In the genomic region with DNA sequence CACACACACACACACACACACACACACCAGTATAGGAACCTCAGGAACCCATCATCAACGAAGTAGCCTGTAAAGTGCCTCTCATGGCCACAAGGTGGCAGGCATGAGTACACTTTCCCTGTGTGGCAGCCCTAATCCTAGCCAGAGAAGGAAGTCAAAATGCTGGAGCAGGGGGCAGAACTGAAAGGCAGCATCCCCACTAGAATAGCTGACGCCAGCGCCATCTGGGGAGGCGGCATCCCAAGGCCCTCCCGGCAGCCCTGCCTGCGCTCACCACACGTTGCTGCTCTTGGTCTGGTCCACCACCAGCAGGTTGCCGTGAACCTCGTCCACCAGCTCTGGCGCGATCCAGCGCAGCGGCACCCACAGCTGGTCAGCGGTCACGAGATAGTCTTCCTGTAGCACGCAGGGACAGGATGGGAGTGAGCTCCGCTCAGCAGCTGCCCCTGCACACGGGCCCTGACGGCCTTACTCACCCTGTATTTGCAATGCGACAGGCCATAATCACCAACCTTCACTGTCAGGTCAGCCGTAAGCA, we compare ENCODE assay signal across 8 mouse cellular contexts. TPM values are rescaled to one million over a fixed set of nuclear protein-coding genes. Genes with fewer than 3 reads are reported as not detected.
DNase-seq lines count a peak whose midpoint lies in the region; ATAC-seq lines count a peak whose summit lies in the region.

No protein-coding gene starts in this region.

- peak overlapping the region; percentile 67; the same call in 1 of the 2 replicates for H3K9ac ChIP-seq in hindbrain, embryonic 13.5 days

- H3K4me2 ChIP-seq in hindbrain, embryonic 13.5 days, result peak overlapping the region; percentile 51

- peaks cover 70% of the 10 kb centered on the region for H3K36me3 ChIP-seq in hindbrain, embryonic 13.5 days

- no peaks in the 10 kb centered on the region for H3K9me3 ChIP-seq in hindbrain, embryonic 13.5 days

- peak overlapping the region; percentile 19; the same call in 1 of the 2 replicates for H3K4me3 ChIP-seq in hindbrain, embryonic 13.5 days

- H3K27ac ChIP-seq in hindbrain, embryonic 13.5 days, result peak overlapping the region; percentile 67

- peaks cover 34% of the 10 kb centered on the region for H3K27me3 ChIP-seq in hindbrain, embryonic 13.5 days

- H3K4me1 ChIP-seq in hindbrain, embryonic 13.5 days (replicated peaks), result peaks cover 31% of the 10 kb centered on the region

- WGBS in hindbrain, embryonic 13.5 days, result 14% methylated on average over 21 of the region's 21 CpGs

- peak; percentile 54 for DNase-seq in T-cell, adult 2 months (ENCODE audit: low spot score)
- DNase-seq in cerebellum, adult 9-11 months, result peak; percentile 89
- peak; percentile 71 to 82 for DNase-seq in frontal cortex, postnatal 10 days (ENCODE audit: low spot score in 2 of 2)
- DNase-seq in layer of hippocampus, postnatal 25 days (ENCODE audit: extremely low spot score in 1 of 2, low spot score in 1 of 2), result peak; percentile 67 to 89
- peak; percentile 84 for DNase-seq in lung, postnatal 14 days
- peak; percentile 88 for DNase-seq in retina, postnatal 7 days (ENCODE audit: low read depth, low spot score)
- DNase-seq in urinary bladder, postnatal 36 days (ENCODE audit: low spot score in 2 of 2), result peak; percentile 68 to 77

- peak; percentile 49 for ATAC-seq in hindbrain, embryonic 13.5 days (ENCODE audit: low FRiP score)

RNA-seq across cellular contexts. Expression of a gene that starts 33.7 kb away (rescaled TPM):
- polyA plus RNA-seq in hindbrain, embryonic 13.5 days (2015; fragmentation: Nextera tagmentation; extraction: Ambion mirVana), result 24.1 and 24.3 TPM in 2 replicates
- total RNA-seq in layer of hippocampus, postnatal 25 days (2021), result 100 to 1,000 TPM; 221 to 225 TPM

Comparison
In these comparisons a context has a peak if more than half of its experiments do, and no peak if none do; other contexts are left out.
1. Peak in every context shown above with its lines: DNase-seq, ATAC-seq, H3K4me3 ChIP-seq and H3K27ac ChIP-seq.